Mouse (Mus musculus) midbrain, embryonic 10.5 days (tissue): ENCODE measurements around the gene Frmd5. TPM values are rescaled to one million over a fixed set of nuclear protein-coding genes. Genes with fewer than 3 reads are reported as not detected.
"Not testable (repeated sequence)": the region's sequence is repeated elsewhere in the genome, so short reads cannot be mapped to it uniquely, and the experiment has no call there.

Experiments
- DNase-seq: peaks from one replicate; pipeline ENCODE4 v3.0.0-alpha.2; 2017; ENCODE audit warnings: low spot score
- H3K27ac ChIP-seq: fragments of 300-500 bp; sonication (generic); replicated peaks from 2 replicates; pipeline ENCODE4 v1.5.1; 2016; ENCODE audit warnings: mild to moderate bottlenecking
- H3K27me3 ChIP-seq: fragments of 300-500 bp; sonication (generic); 2 replicates; pipeline ENCODE4 v1.6.1; 2016; ENCODE audit warnings: low read depth, mild to moderate bottlenecking; ENCODE audit not compliant: poor library complexity, severe bottlenecking
- H3K36me3 ChIP-seq: fragments of 300-500 bp; sonication (generic); 2 replicates; pipeline ENCODE4 v1.6.1; 2016; ENCODE audit warnings: mild to moderate bottlenecking, moderate library complexity
- H3K4me1 ChIP-seq: fragments of 300-500 bp; sonication (generic); 2 replicates; pipeline ENCODE4 v1.6.1; 2016
- H3K4me3 ChIP-seq: fragments of 300-500 bp; sonication (generic); 2 replicates; pipeline ENCODE4 v1.5.1; 2016; ENCODE audit warnings: mild to moderate bottlenecking, moderate library complexity
- H3K9me3 ChIP-seq: fragments of 300-500 bp; sonication (generic); replicated peaks from 2 replicates; pipeline ENCODE4 v1.6.1; 2016; ENCODE audit warnings: mild to moderate bottlenecking
- WGBS: fragments of 180-500 bp; shearing (Covaris S2); methylation state at CpG from one replicate; pipeline ENCODE4 v1.1.7; 2016; 5-methylcytosine and 5-hydroxymethylcytosine counted together
- polyA plus RNA-seq: library from polyadenylated mRNA; unstranded; fragments of >200 nt; fragmentation: Nextera tagmentation; extraction: Ambion mirVana; gene quantifications from 2 replicates; pipeline ENCODE4 v1.2.1, GENCODE M21; 2016

The Frmd5 gene
- polyA plus RNA-seq: 10.9 and 13.8 TPM in 2 replicates

DNA sequence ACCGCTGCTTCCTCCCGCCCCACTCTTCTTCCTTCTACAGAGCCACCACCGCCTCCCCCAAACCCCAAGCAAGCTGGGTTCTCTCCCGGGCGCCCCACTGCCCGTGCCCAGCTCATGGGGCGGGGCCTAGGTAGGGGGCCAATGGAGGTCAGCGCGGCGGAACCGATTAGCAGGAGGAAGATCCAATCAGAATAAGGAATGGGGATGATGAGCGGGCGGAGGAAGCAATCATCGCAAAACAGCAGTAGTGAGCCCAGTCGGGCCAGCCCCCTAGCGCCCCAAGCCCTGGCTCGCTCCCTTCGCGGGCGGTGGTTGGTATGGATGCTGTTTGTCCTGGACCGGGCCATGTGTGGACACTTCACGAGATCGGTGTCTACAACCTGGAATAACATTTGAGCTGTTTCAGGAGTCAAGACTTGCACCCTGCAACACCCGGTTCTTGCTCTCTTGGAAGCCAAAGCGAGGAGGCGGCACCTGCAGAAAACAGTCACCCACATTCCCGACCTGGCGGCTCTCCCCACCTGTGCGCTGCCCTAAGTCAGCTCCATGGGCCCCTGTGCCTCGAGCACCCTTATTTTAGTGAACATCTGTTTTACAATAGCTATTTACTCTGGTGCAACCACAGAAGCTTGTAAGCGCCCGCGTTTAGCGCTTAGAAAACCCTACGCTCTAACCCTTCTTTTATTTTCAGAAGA is at the start of gene Frmd5:
Gene Frmd5, minus strand, starts transcription at position 129 of the 695 bp plus-strand sequence.
- Histone ChIP-seq H3K36me3 (no peaks in the 10 kb centered on the region), H3K4me1 (peaks cover 37% of the 10 kb centered on the region), H3K4me3 (peak within 1 kb of the TSS; percentile 69), H3K27ac (peak within 1 kb of the TSS; percentile 88), H3K27me3 (peaks cover 40% of the 10 kb centered on the region), H3K9me3 (no peaks in the 10 kb centered on the region)
- 1% methylated on average over 35 of the region's 35 CpGs for WGBS
- DNase-seq: peak; percentile 94

DNA sequence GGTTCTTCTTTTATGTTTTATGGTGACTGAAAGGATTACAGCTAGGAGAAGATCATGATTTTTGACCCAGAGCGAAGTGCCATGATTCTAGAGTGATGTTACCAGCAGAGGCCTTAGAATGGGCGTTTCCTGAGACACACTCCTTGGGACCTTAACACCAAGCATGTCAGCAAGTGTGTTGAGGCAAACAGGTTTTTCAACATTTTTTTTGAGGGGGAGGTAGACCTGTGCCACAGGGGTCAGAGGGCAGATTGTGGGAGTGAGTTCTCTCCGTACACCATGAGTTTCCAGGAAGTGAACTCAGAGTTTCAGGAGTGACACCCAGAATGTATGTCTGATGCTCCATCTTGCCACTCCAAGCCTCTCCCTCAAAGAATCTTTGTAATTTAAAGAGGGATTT is 47.1 kb upstream of the Frmd5 start:
- no peak for DNase-seq
- Histone ChIP-seq H3K4me3 (no peak overlapping the region), H3K36me3 (no peaks in the 10 kb centered on the region), H3K27ac (no peak overlapping the region), H3K27me3 (peaks cover 52% of the 10 kb centered on the region), H3K9me3 (no peaks in the 10 kb centered on the region), H3K4me1 (no peaks in the 10 kb centered on the region)
- WGBS: 88% methylated on average over 3 of the region's 3 CpGs

- no peak for DNase-seq
- 82% methylated on average over 2 of the region's 2 CpGs for WGBS
- no peaks in the 10 kb centered on the region for H3K4me1 ChIP-seq
Measured at GRCm38 (mm10) chr2:121852045-121852444, 45.2 kb upstream of the Frmd5 start.

GRCm38 (mm10) chr2:121846050-121846449 is 39.2 kb upstream of the Frmd5 start:
- Histone ChIP-seq H3K4me1 (no peaks in the 10 kb centered on the region), H3K27me3 (peaks cover 3% of the 10 kb centered on the region; the same call in 1 of the 2 replicates), H3K27ac (no peak overlapping the region), H3K36me3 (no peaks in the 10 kb centered on the region), H3K4me3 (no peak overlapping the region), H3K9me3 (no peaks in the 10 kb centered on the region)
- DNase-seq: no peak
- WGBS: 80% methylated on average over 8 of the region's 8 CpGs

More at GRCm38 (mm10) chr2:121852045-121852444, 45.2 kb upstream of the Frmd5 start:
- Histone ChIP-seq H3K9me3 (no peaks in the 10 kb centered on the region), H3K36me3 (no peaks in the 10 kb centered on the region), H3K27me3 (peaks cover 32% of the 10 kb centered on the region), H3K4me3 (no peak overlapping the region), H3K27ac (no peak overlapping the region)

DNA sequence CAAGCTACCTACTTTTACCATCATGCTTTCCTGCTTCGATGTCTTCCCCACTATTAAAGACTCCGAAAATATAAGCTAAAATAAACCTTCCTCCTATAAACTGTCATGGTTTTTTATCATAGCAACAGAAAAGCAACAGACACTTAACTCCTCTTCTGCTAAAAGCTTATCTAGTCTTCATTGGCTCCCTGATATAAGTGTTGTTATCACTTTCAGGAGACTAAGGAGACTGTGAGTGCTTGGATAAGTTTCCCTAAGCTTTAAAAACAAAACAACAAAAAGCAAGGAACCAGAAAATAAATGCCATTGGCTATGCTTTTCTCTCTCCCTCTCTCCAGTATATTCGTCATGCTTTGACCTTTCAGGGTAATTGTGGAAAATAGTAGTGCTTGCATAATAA is 35.4 kb upstream of the Frmd5 start:
- 77% methylated on average over 3 of the region's 3 CpGs for WGBS
- DNase-seq: no peak
- Histone ChIP-seq H3K36me3 (no peaks in the 10 kb centered on the region), H3K4me1 (no peaks in the 10 kb centered on the region), H3K27me3 (no peaks in the 10 kb centered on the region), H3K4me3 (no peak overlapping the region), H3K9me3 (no peaks in the 10 kb centered on the region), H3K27ac (no peak overlapping the region)

GRCm38 (mm10) chr2:121841453-121841852 is 34.6 kb upstream of the Frmd5 start:
- H3K27me3 ChIP-seq: no peaks in the 10 kb centered on the region
- H3K36me3 ChIP-seq: no peaks in the 10 kb centered on the region
- H3K4me3 ChIP-seq: no peak overlapping the region
- H3K4me1 ChIP-seq: no peaks in the 10 kb centered on the region
- no peak for DNase-seq
- no peaks in the 10 kb centered on the region for H3K9me3 ChIP-seq
- WGBS: 94% methylated on average over 3 of the region's 3 CpGs
- no peak overlapping the region for H3K27ac ChIP-seq

GRCm38 (mm10) chr2:121834926-121835325 is 28.0 kb upstream of the Frmd5 start:
- no peak overlapping the region for H3K4me3 ChIP-seq
- H3K4me1 ChIP-seq: peaks cover 4% of the 10 kb centered on the region; the same call in 1 of the 2 replicates
- no peak overlapping the region for H3K27ac ChIP-seq
- no peaks in the 10 kb centered on the region for H3K36me3 ChIP-seq
- DNase-seq: no peak
- 36% methylated on average over 3 of the region's 3 CpGs for whole genome bisulfite sequencing
- H3K9me3 ChIP-seq: no peaks in the 10 kb centered on the region
- peaks cover 15% of the 10 kb centered on the region; the same call in 1 of the 2 replicates for H3K27me3 ChIP-seq

DNA sequence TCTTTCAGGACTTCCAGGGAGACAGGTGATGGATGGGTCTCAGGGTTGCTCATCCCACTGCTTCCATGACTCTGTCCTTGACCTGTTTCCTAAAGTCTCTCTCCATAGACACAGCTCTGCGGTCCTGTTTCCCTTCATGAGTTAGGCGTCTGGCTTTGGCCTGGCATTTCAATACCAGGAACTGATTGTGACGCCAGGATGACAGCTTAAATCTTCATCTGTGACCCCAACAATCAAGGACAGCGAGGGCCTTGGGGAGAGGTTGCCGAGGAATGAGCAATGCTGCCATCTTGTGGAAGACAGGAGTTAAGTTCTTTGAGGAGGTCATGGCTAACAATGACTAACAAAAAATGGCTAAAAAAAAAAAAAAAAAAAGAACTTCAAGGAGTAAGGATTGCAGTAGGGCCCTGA is 25.6 kb upstream of the Frmd5 start:
- Histone ChIP-seq H3K36me3 (no peaks in the 10 kb centered on the region), H3K27me3 (peaks cover 15% of the 10 kb centered on the region; the same call in 1 of the 2 replicates), H3K4me3 (no peak overlapping the region), H3K4me1 (peaks cover 4% of the 10 kb centered on the region; the same call in 1 of the 2 replicates), H3K27ac (no peak overlapping the region), H3K9me3 (no peaks in the 10 kb centered on the region)
- 11% methylated on average over 5 of the region's 5 CpGs for WGBS
- DNase-seq: peak; percentile 59

GRCm38 (mm10) chr2:121828411-121828810 is 21.5 kb upstream of the Frmd5 start:
- Histone ChIP-seq H3K36me3 (no peaks in the 10 kb centered on the region), H3K27me3 (no peaks in the 10 kb centered on the region), H3K9me3 (no peaks in the 10 kb centered on the region), H3K4me1 (no peaks in the 10 kb centered on the region), H3K27ac (no peak overlapping the region), H3K4me3 (no peak overlapping the region)
- no peak for DNase-seq
- 84% methylated on average over 3 of the region's 3 CpGs for WGBS

GRCm38 (mm10) chr2:121826189-121826588 is 19.3 kb upstream of the Frmd5 start:
- Histone ChIP-seq H3K4me3 (no peak overlapping the region), H3K4me1 (no peaks in the 10 kb centered on the region), H3K27me3 (no peaks in the 10 kb centered on the region), H3K9me3 (no peaks in the 10 kb centered on the region), H3K36me3 (no peaks in the 10 kb centered on the region), H3K27ac (no peak overlapping the region)
- DNase-seq: no peak
- 55% methylated on average over 2 of the region's 2 CpGs for WGBS

GRCm38 (mm10) chr2:121824653-121825052 is 17.8 kb upstream of the Frmd5 start:
- H3K36me3 ChIP-seq: no peaks in the 10 kb centered on the region
- H3K27ac ChIP-seq: no peak overlapping the region
- no peaks in the 10 kb centered on the region for H3K27me3 ChIP-seq
- H3K4me3 ChIP-seq: no peak overlapping the region
- H3K4me1 ChIP-seq: no peaks in the 10 kb centered on the region
- 82% methylated on average over 5 of the region's 5 CpGs for WGBS
- no peaks in the 10 kb centered on the region for H3K9me3 ChIP-seq
- DNase-seq: no peak

- Histone ChIP-seq H3K36me3 (no peaks in the 10 kb centered on the region), H3K27ac (no peak overlapping the region), H3K9me3 (no peaks in the 10 kb centered on the region), H3K27me3 (no peaks in the 10 kb centered on the region), H3K4me3 (no peak overlapping the region), H3K4me1 (no peaks in the 10 kb centered on the region)
- WGBS: 94% methylated on average over 7 of the region's 7 CpGs
- no peak for DNase-seq
Measured at GRCm38 (mm10) chr2:121821787-121822186, 14.9 kb upstream of the Frmd5 start.

DNA sequence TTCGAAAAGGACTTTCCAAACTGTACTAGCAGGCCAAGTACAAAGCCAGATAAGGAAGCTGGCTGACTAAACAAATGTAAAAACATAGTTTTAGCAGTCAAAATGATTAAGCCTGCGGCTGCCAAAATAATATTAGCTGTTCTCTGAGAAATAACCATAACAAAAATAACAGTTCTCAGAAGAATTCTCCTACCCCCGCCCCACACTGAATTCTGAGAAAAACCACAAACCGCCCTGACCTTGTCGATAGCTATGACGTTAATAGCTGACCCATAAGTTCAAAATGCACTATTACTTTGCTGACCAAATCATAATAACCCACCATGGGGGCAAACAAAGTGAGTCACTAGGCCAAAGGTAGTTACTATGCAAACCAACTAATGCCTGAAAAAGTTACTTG is 4.0 kb upstream of the Frmd5 start:
- peaks cover 27% of the 10 kb centered on the region for H3K27me3 ChIP-seq
- not testable (repeated sequence) for H3K4me3 ChIP-seq, H3K9me3 ChIP-seq, H3K36me3 ChIP-seq, DNase-seq, H3K27ac ChIP-seq
- WGBS: 95% methylated on average over 6 of the region's 6 CpGs
- H3K4me1 ChIP-seq: peaks cover 15% of the 10 kb centered on the region
